Mouse (Mus musculus) left cerebral cortex, postnatal 14 days (tissue): ENCODE data around the gene Erbb3. TPM values are rescaled to one million over a fixed set of nuclear protein-coding genes. Genes with fewer than 3 reads are reported as not detected.
"Not testable (repeated sequence)": the region's sequence is repeated elsewhere in the genome, so short reads cannot be mapped to it uniquely, and the experiment has no call there.

Experiments
- DNase-seq, 2 experiments: peaks; one replicate each; pipeline ENCODE4 v3.0.0; 2021 to 2022; ENCODE audit warnings: low spot score in 2 of 2, mixed read lengths in 1 of 2
- intact Hi-C: fragments of 180-260 bp; cut with DNase I; formaldehyde crosslinking; loops from one replicate; pipeline ENCODE4 v1.15.1; 2025
- total RNA-seq, 2 experiments: library from RNA; stranded (reverse); gene quantifications; 2 replicates each; pipeline ENCODE4 v1.2.3; 2021

Gene Erbb3
- total RNA-seq, 2 experiments from 2014 or later = 3.3 to 4.9 TPM

DNA sequence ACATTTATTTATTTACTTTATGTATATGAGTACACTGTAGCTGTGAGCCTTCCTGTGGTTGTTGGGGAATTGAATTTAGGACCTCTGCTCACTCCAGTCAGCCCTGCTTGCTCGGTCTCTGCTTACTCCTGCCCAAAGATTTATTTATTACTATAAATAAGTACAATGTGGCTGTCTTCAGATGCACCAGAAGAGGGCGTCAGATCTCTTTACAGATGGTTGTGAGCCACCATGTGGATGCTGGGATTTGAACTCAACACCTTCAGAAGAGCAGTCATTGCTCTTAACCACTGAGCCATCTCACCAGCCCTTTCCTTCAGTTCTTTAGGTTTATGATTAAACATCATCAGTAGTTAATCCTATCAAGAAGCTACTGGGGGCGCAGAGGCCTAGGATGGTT is 25.5 kb upstream of the Erbb3 start:
- intact Hi-C loops = loop anchor here (5.0 kb wide), 1 partner anchor 48 kb away; the partner anchor contains the start of gene Pa2g4
- DNase-seq = no peak

DNA sequence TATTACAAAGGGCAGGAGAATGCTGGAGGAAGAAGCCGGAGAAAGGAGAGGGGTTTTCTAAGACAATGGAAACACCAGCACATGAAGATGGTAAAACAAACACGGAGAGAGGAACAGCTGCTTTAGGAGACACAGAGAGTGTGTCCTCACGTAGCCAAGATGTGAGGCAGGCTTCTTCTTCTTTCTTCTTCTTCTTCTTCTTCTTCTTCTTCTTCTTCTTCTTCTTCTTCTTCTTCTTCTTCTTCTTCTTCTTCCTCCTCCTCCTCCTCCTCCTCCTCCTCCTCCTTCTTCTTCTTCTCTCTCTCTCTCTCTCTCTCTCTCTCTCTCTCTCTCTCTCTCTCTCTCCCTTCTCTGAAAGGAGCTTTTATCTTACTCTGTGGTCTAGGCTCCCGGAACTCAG is 24.4 kb upstream of the Erbb3 start:
- DNase-seq = not testable (repeated sequence)
- intact Hi-C loops = loop anchor here (5.0 kb wide), 1 partner anchor 47 kb away; the partner anchor contains the start of gene Pa2g4

DNA sequence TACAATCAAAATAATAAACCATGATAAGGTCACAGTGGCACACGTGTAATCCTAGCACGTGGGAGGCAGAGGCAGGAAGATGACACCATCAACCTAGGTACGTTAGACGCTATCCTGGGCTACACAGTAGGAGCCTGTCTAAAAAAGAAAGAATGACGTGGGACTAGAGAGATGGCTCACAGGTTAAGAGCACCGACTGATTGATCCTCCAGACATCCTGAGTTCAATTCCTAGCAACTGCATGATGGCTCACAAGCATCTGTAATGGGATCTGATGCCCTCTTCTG is 23.6 kb upstream of the Erbb3 start:
- intact Hi-C loops = loop anchor here (5.0 kb wide), 1 partner anchor 46 kb away; the partner anchor contains the start of gene Pa2g4
- no peak for DNase-seq

DNA sequence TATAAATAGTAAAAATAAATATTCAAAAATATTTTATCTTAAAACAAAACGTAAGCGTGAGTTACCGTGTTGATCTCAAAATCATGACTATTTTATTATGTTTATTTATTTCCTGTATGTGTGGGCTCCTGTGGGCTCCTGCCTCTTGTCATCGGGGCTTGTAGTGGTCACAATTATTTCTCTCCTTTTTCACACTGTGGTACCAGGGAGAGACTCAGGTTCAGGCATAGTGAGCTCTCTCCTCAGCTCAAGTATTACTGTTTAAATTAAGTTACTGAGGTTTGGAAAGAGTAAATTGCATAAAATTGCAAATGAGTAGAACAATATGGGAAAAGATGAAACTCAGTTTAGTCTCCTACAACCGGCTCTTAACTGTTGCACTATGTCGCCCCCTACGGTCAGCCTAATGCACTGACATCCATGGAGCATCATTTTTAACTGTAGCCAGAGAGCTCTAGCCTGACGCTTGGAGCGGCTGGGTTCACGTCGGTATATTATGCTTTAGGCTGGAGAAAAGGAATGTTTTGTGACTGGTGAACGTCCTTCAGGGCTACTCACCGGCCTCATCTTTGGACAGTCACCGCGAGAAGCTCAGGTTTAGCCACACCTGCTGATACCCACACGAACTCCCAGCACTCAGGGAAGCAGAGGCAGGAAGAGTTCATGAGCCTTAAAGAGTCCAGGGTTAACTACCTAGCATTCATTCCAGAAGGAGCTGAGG is 23.1 kb upstream of the Erbb3 start:
- intact Hi-C loops = loop anchor here (5.0 kb wide), 1 partner anchor 45 kb away; the partner anchor contains the start of gene Pa2g4
- peak; percentile 80 to 85 for DNase-seq

DNA sequence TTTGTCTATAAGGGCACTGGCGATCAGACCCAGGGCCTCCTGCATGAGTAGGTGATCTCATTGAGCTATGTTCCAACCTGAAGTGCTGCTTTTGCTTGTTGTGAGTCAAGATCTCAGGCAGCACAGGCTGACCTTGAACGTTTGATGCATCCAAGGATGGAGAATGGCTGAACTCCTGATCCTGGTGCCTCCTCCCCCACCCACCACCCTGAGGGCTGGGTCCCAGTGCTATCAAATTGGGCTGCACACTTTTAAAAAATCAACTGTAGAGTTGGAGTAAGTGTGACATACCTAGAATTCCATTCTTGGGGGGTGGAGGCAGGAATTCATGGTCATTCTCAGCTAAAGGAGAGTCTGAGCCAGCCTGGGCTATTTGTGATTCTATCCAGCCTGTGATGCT is 17.0 kb upstream of the Erbb3 start:
- DNase-seq = no peak
- intact Hi-C loops = no loop called here

DNA sequence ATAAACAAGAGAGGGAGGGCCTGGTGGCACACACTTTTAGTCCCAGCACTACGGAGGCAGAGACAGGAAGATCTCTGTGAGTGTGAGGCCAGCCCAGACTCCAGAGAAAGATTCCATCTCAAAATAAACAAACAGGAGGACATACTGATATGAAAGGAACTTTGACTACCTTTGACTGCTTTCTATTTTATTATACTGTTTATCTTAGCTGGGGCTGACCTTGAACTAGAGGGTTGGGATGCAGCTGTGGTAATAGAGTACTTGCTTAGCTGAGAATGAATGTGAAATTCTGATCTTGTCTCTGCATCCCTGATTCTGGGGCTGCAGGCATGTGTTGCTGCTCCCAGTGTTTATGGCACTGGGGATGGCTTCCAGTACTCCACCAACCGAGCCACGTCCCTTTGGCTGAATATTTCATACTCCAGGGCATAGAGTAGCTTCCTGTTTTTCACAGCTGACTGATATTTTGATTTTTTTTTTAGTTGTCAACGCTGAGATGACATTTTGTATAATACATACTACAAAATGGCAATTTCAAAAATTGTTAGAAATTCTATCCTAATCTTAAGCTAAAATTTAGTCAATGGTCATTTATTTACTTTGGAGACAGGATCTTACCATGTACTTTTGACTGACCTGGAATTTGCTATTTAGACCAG is 13.1 kb upstream of the Erbb3 start:
- intact Hi-C loops = no loop called here
- DNase-seq = no peak

DNA sequence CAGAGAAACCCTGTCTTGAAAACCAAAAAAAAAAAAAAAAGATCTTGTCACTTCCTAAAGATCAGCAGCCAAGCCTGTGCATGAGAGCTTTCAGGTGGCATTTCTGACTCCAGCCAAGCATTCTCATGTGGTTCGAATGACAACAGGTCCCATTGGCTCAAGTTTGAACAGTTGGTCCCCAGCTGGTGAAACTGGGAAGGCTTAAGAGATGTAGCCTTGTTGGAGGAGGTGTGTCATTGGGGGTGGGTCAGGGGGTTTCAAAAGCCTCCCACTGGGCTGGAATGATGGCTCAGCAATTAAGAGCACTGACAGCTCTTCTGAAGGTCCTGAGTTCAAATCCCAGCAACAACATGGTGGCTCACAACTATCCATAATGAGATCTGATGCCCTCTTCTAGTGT is 12.0 kb upstream of the Erbb3 start:
- intact Hi-C loops = no loop called here
- DNase-seq = no peak

DNA sequence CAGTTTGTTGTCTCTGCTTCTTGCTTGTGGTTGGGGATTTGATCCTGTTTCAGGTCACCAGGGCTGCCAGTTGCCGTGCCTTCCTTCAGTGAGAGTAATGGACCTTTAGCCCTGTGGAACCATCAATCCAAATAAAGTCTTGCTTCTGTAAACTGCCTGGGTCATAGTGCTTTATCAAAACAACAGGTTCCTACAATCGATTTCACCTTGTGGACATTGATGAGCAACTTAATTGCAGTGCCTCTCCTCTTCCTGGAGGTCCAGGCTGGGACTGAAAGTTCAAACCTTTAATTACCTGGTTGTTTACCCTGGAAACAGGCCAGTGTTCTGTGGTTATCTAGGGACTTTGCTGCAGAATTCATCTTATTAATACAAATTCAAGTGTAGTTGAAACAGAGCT is 9.0 kb upstream of the Erbb3 start:
- intact Hi-C loops = no loop called here

DNA sequence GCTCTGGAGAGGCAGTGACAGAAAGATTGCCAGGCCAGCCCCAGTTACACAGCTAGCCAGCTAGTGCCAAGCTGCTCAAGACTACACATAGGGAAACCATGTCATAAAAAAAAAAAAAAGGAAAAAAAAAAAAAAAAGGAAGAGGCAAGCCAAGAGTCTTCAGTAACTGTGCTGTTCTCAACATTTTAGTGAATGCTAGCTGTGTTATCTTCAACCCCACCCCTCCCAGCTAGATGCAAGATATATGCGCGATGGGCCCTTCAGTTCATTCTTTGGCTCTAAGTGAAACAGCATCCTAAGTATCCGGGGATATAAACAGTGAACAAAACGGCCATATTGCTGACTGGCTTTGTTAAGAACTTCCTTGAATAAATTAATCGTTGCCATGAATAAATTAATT is 3.3 kb upstream of the Erbb3 start:
- intact Hi-C loops = no loop called here
- no peak for DNase-seq

More for the DNA sequence above, 9.0 kb upstream of the Erbb3 start:
- no peak for DNase-seq

DNA sequence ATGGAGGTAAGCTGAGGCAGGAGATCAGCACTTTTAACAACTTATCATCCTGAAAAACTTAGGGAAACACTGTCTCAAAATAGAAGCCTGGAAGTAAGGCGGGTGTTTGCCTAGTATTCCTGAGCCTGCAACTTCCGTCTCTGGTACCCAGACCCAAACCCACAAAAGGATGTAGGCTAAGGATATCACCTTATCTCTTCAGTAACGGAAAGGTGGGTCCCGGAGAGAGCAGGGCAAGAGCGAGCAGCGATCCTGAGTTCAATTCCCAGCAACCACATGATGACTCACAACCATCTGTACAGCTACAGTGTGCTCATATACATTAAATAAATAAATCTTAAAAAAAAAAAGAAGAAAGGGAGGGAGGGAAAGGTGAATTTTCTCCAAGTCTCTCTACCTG is 2.0 kb upstream of the Erbb3 start:
- intact Hi-C loops = no loop called here
- DNase-seq = no peak

DNA sequence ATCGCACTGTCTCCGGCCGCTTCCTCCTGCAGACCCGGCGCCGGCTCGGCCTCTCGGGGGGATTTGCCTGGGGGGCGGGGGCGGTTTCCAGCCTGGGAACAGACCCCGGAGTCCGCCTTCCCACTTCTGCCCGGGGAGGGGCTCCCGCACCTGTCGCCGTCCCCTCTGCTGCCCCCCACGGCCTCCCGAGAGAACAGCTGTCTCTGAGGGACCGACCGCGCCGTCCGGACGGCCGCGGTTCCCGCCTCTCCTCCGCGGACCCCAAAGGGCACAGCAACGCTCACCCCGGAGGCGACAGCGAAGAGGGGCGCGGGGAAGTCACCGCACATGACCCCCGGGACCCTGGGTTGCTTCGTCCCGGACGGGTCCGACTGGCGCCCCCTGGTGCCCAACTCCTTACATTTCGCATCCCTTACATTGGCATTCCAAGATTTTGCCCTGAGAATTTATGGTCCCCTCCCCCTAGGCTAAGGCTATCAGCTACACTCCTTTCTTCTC is 790 bp upstream of the Erbb3 start:
- intact Hi-C loops = no loop called here
- DNase-seq = peak in 1 of 2 experiments; percentile 54

DNA sequence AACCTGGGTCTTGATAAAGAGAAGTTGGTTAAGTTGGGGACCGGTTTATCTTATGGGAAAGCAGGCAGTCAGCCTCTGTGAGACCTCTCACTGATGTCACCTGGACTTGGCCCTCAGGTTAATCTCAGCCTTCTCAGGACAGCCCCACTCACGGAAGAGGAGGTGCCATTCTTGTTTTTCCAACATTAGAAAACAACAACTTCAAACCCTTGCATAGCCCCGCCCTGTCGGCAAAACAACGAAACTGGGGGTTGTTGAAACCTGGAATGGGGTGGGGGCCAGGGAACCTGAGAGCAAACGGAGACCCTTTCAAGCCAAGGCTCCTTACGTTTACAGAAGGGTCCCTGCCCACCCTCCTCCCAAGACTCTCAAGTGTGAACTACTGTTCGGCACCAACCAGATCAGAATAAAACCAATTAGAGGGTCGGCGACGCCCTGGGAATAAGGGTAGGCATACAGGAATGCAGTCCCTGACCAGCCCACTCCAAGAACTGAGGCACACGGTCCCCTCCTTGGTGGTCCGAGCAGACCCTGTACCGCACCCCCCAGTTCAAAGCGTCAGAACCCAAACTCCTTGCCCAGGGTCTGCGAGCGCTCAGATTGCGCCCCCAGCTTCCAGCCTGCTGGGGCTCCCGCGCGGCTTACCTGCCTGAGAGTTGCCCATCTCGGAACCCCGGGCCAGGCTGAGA is 533 bp downstream of the Erbb3 start:
- intact Hi-C loops = no loop called here
- no peak for DNase-seq

DNA sequence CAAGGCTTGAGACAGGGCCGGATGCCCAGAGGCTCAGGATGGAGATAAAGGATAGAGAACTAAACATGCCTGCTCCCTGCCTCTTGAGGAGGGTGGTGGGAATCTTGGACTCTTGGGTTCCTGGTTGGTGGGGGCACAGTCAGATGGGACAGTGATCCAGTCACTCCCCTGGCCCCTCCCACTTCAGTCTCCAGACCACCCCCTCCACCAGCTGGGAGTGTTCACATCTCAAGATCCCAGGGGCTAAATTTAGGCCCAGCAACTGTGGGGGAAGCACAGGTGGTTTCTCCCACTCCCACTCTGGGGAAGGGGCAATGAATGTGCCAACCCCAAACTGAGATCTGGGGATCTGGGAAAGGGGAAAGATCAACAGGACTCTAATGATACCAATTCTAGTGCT is 1.3 kb downstream of the Erbb3 start:
- DNase-seq = no peak

DNA sequence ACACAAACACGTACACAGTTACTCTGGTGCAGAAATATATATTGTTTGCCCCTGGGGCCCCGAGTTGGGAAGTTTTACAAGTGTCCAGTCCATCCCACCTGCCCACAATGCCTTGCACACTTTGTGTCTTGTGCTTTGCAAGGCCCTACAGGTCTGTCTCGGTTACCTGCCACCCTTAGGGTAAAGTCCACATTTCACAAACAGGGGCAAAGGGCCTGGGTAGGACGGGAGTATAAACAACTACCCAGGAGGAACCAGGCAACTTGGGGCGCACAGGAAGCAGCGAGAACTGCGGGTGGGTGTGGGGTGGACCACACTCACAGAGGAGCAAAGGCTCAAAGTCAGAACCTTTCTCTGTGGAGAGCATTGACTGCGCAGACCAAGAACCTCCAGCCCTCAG is 1.8 kb downstream of the Erbb3 start:
- intact Hi-C loops = no loop called here
- no peak for DNase-seq

More for the DNA sequence above, 1.3 kb downstream of the Erbb3 start:
- intact Hi-C loops = no loop called here

DNA sequence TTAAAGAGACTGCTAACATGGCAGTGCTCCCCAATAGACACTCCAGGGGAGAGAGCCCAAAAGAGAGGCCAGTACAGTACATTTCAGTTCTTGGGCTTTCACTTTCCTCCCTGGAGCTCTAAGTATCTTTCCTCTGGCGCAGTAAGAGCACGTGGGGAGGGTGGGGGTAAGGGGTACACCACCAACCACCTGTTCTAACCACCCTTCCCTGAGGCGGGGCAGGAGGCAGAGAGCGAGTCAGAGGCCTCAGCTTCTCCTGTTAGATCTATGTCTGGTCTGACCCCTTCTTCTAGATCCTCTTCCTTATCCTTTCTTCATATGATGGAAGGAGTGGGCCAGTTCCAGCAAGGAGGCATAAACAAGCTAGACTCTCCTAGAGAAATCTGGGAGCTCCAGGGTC is 2.3 kb downstream of the Erbb3 start:
- intact Hi-C loops = no loop called here
- no peak for DNase-seq

DNA sequence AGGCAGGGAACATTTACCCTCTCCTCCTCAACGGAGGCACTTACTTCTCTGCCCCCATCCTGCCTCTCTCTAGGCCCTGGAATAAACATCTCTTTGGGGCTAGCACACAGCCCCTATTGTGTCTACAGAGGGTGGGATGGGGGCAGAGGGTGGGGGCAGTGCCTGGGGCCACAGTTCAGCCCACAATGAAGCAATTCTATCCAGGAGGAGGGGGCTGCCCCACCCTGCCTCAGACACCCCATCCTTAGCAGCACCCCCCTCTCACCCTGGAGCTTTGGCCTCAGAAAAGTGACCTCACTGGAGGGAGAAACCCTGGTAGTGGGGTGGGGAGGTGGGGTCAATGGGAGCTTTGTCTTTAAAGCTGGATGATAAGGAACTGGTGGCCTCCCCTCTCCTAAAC is 2.9 kb downstream of the Erbb3 start:
- no peak for DNase-seq
- intact Hi-C loops = no loop called here

DNA sequence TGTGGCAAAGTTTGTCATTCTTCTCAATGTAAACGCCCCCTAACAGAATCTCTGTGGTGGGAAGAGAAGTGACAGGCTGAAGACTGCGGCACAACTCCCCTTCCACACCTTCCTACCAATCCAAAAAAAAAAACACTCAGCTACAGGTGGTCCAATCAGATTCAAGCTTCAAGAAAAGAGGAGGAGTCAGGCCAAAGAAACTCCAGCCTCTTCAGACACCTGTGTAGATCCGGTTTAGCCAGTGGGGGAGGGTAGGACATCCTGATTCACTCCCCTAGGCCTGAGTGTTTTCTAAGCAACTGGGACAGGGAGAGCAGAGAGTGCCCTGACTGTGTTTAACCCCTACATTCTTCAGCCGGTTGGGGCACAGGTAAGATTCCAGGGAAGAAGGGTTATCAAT is 5.1 kb downstream of the Erbb3 start:
- no peak for DNase-seq
- intact Hi-C loops = no loop called here

DNA sequence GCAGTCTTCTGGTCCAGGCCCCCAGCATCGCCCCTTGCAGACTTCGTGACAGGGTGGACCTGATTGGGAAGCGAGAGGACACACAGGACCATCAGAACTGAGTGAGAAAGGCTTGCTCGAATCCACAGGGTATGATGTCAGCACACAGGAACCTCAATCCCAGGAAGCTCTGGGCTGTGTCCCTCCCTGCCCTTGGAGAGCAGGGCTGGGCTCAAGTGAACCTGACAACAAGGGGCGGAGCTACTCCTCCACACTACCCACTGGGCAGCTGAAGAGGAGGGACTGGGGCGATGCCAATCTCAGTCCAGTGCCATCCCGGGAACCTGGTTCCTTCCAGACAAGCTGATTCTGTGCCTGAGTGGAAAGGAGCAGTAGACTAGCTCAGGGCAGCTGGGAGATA is 5.8 kb downstream of the Erbb3 start:
- DNase-seq = no peak
- intact Hi-C loops = no loop called here

DNA sequence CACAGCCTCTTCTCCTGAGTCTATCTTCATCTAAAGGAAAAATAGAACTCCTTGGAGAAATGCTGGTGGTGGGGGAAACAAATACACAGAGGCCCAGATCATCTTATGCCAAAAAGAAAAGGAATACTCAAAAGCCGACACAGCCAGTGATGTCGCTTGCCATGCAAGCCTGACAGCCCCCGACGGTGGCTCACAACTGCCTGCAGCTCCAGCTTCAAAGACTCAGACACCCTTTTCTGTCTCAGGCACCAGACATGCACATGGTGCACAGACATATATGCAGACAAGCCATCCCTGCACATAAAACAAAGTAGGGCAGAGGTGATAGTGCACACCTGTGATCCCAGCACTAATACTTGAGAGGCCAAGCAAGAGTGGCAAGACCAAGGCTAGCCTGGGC is 9.7 kb downstream of the Erbb3 start:
- intact Hi-C loops = no loop called here
- DNase-seq = no peak

DNA sequence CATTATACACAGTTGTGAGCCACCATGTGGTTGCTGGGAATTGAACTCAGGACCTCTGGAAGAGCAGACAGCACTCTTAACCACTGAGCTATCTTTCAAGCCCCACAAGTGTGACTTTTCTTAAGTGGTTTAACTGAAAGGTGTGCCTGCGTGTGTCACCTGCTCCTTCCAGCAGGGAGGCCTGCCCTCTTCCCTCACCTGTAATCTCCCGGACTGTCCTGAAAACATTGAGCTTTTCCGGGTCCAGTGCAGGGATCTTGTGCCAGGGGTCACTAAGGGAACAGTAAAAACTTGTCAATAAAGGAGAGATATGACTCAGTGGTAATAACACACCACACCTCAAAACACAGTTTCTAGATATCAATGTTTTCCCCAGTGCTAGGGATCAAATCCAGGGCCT is 10.2 kb downstream of the Erbb3 start:
- intact Hi-C loops = no loop called here
- no peak for DNase-seq

DNA sequence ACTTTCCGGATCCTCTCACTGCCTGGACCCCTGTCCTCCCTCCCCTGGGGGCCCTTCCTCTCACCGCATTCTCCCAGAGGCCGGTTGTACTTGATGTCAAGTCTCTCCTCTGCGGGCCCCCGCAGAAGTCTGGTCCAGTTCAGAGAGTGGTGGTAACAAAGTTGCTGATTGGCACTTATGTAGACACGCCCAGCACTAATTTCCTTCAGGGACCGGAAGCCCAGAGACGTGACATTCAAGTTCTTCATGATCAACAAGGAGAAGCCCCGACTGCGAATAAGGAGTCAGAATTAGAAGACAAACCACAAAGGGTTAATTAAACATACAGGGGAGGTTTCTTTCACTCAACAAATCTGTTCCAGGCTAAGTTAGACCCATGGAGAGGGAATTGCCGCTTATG is 11.1 kb downstream of the Erbb3 start:
- intact Hi-C loops = no loop called here
- DNase-seq = no peak
